Mouse (Mus musculus): ENCODE results near the gene Srm. TPM values are rescaled to one million over a fixed set of nuclear protein-coding genes. Genes with fewer than 3 reads are reported as not detected.

The Srm gene
- polyA plus RNA-seq, 1 experiment from 2014 or later = 207 TPM

DNA sequence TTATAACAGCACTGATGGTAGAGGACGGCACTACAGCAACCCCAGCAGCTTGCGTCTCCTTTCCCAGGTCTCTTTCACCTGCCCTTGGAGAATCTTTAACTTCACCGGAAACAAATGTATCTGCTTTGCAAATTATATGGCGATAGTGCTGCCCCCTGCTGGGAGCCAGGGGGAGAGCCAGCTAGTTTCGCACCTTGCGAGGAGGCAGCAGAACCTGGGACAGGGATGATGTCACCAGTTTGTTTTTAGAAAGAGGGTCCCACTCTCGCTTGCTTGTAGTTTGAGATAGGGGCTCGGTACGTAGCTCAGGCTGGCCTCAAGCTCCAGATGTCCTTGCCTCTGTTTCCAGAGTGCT is 52.8 kb downstream of the Srm start:
- Histone ChIP-seq H3K27me3 (replicated peaks) (no peaks in the 10 kb centered on the region), H3K9me3 (no peaks in the 10 kb centered on the region), H3K4me1 (replicated peaks) (0 out of 2 replicates have a peak, but pooled peaks cover 4% of the 10 kb centered on the region), H3K4me2 (replicated peaks) (peak overlapping the region; percentile 52), H3K36me3 (no peaks in the 10 kb centered on the region), H3K27ac (peak overlapping the region; percentile 36), H3K4me3 (replicated peaks) (no peak overlapping the region), H3K9ac (peak overlapping the region; percentile 26; the same call in 1 of the 2 replicates)
- ATAC-seq = peak; percentile 46
- 5% methylated on average over 9 of the region's 9 CpGs for WGBS

Other genes starting within 250 kb of the Srm start
- gene Ubiad1, start 146.7 kb upstream of the Srm start, polyA plus RNA-seq (2015; fragmentation: Nextera tagmentation; extraction: Ambion mirVana) = 22.0 and 22.7 TPM in 2 replicates
- gene Mtor, start 142.9 kb upstream of the Srm start, polyA plus RNA-seq (2015; fragmentation: Nextera tagmentation; extraction: Ambion mirVana) = 11.6 and 12.7 TPM in 2 replicates
- 0.92 and 2.0 TPM in 2 replicates for gene Angptl7, start 91.0 kb upstream of the Srm start, polyA plus RNA-seq (2015; fragmentation: Nextera tagmentation; extraction: Ambion mirVana)
- gene Exosc10, start 33.1 kb upstream of the Srm start, polyA plus RNA-seq (2015; fragmentation: Nextera tagmentation; extraction: Ambion mirVana) = 73.4 and 74.4 TPM in 2 replicates
- gene Masp2, start 11.1 kb downstream of the Srm start, polyA plus RNA-seq (2015; fragmentation: Nextera tagmentation; extraction: Ambion mirVana) = 0.33 and 0.95 TPM in 2 replicates
- 272 and 318 TPM in 2 replicates for gene Tardbp, start 35.5 kb downstream of the Srm start, polyA plus RNA-seq (2015; fragmentation: Nextera tagmentation; extraction: Ambion mirVana)
- not detected in 2 replicates for gene Gm572, start 51.8 kb downstream of the Srm start, polyA plus RNA-seq (2015; fragmentation: Nextera tagmentation; extraction: Ambion mirVana)
- 4.4 and 6.0 TPM in 2 replicates for gene Casz1, start 212.9 kb downstream of the Srm start, polyA plus RNA-seq (2015; fragmentation: Nextera tagmentation; extraction: Ambion mirVana)

Data from intestine, embryonic 15.5 days (tissue).